Mouse (Mus musculus): ENCODE measurements around the gene Hmgb1.
A peak's percentile ranks its signal among the peaks of the same experiment; 100 is the strongest.

Hmgb1 gene

DNA sequence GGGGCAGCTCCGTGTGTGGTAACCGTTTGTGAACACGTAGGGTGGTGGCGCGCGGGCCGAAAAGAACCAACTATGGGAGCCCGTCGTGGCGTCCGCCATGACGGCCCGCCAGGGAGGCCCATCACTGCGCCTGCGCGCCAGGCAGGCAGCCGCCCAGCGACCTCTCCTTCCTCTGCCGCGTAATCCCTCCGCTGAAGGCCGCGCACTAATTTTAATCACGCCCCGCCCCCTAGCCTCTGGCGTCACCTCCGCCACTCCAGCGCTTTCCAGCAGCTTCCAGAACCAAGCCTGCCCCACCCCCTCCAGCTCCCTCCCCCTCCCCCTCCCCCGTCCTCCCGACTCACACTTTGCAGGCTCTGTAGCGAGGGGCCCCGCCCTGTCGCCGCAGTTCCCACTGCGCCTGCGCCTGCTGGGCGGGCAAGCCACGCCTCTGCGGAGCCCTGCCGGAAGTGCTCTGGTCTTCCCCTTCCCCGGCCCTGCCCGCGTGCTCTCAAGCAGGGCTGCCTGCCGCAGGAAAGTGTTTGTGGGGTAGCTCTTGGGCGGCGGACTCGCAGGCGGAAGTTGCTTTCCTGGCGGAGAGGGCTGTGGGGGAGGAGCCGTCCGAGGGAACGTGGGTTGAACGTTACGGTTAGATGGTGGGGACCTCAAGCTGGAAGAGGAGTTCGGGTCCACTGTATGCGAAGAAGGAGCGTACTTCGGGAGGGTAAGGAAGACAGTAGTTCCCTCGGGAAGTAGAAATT is at the start of gene Hmgb1, which contains the start of gene Uspl1:
Gene Hmgb1, minus strand, starts transcription at position 386 of the 740 bp plus-strand sequence.
Gene Uspl1, plus strand, starts transcription at position 247 of the 740 bp plus-strand sequence.
- peak; percentile 99 for DNase-seq

DNA sequence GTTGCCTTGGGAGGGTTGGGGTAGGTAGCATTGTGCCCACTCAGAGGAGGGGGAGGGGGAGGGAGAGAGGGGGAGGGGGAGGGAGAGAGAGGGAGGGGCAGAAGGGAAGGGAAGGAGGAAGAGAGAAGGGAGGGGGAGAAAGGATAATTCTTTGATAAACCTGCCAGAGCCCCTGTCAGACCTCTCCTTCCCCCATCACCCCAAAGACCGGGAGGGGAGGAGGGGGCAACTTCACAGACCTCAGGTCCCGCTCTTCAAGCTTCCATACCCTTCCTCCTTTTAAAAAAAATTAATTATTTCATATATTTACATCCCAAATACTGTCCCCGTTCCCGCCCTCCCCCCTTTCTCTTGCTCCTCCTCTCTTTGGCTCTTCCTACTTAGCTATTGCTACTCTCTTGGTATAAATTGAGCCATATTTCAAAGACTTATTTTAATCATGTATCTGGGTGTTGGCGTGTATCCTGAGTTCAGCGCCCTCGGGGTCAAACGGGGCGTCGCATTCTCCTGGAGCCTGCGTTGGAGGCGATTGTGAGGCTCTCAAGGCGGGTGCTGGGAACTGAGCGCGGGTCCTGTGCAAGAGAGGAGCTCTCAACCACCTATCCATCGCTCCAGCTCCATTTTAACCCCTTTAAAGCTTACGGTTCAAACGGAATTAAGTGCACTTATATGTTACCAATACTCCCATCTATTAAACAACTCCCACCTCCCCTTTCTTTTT is 45.5 kb upstream of the Hmgb1 start:
- DNase-seq = no peak

DNA sequence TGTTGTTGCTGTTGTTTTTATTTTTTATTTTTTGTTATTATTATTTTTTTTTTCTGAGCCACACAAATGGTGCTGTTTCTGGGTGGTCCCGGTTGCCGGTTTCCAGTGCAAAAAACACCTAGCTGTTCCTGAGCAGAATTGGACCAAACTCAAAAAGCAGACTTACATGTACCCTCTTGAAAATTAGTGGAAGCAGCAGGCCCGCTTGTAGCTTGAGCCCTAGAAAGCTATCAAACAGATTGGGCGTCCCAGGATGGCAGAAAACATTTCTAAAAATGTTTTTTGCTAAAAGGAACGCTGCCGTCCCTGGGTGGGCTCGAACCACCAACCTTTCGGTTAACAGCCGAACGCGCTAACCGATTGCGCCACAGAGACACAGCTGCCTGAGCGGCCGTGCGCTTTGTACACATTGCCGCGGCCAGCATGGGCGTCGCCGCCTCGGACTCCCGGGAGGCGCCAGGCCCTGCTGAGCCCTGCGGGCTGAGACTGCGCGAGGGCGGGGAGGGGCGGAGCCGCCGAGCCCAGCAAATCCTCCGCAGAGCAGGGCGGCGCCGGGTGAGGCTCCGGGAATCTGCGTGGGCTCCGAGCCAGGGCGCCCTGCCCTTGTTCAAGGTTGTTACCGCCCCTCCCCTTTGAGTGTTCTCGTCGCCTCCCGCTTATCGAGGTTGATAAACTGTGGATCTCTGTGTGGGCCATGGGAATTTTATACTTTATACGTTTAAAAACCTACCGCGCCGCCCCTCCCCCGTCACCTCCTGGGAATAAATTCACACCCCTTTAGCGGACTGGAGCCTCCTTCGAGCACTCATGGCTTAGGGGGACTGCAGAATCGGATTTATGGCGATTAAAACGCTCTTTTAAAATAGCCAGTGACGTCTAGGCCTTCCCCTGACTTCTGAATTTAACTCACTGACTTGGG is 44.7 kb upstream of the Hmgb1 start:
- DNase-seq = peak; percentile 99

DNA sequence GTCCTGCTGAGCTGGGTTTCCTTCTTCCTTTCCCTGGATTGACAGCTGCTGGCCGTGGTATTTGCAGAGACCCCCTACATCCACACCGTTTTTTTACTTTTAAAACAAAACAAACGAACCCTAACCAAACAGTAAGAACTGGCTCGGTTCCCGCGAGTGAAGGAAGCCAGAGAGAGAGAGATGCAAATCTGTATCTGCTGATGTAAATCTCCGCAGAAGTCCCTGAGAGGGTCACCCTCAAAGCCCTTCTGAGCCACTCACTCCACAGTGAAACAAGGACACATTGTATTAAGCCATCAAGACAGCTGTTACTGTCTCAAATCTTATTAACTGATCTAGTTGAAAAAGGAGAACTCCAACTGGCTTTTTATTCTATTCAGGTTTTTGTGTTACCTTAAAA is 40.4 kb upstream of the Hmgb1 start:
- no peak for DNase-seq

DNA sequence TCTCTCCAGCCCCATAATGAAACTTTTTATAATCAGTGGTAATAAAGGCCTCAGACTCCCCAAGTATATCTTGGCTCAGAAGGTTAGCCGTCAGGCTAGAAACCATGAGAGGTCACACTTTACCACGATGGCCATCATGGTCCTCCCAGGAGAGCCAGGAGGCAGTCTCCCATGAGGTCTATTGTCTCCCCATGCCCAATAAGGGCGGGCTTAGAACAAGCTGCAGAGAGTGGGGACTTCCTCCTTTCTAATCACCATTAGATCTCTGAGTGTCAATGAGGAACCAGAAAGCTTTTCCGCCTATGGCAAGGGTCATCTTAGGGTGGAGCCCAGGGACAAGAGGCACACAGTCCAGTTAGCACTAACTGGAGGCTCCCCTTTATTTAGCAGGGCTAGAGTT is 37.1 kb upstream of the Hmgb1 start:
- no peak for DNase-seq

DNA sequence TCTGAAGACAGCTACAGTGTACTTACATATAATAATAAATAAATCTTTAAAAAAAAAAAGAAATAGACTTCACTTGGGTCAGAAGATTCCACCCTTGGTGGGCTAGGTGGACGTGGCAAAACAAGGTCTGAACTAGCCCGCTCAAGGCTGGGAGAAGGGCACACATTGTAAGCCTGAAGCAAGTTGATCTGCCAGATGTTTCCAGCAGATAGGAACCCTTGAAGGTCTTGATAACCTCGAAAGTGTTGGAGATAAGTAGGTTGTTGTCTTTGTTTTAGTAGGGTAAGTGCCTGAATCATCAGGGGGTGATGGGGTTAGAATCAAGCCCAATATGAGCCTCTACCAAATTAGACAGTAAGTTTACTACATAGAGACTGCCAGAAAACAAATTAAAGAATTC is 35.2 kb upstream of the Hmgb1 start:
- no peak for DNase-seq

DNA sequence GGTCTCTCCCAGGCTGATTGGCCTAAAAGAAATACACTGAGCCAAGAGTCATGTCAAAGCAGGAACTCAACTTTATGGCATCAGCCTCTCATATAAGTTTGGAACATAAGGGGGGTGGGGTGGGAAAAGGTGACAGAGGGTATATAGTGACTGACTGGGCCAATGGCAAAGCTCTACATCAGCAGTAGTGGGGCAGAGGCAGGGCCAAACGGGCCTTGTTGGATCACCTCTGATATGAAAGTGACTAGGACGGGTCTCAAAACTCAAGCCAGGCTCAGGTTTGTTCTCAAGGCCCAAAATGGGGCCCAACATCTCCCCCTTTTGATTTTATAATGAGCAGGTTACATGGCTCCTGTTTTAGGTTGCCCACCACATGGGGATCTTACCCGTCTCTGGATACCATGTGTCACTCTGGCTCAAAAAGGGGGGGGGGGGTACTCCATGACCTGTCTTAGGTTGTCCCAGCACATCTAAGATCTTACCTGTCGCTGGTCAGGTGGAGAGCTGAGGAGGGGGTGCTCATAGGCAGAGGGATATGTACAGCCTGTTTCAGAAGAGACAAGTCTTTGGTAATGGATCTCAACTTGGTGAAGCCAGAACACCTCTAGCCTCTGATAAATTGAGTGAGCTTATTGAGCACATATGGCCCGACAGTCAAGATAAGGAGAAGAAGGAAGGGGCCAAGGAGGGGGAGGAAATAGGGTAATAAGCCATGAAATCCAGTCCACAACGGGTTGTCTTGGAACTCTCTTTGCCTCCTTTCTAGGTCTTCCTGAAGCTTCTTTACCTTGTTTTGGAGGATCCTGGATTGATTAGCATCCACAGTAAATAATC is 33.5 kb upstream of the Hmgb1 start:
- DNase-seq = no peak

DNA sequence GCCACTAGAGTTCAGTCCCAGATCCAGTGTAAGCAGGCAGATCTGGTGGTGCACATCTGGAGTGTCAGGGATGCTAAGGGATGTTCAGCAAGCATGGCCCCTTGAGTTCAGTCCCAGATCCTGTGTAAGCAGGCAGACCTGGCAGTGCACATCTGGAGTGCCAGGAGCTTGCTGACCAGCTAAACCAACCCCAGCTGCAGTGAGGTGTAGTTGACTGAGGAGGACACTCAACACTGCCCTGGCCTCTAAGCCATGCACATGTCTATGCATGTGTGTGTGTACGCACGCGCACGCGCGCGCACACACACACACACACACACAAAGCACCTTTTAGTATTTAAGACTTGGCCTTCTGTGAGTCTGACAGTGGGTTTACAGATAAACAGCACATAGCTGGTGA is 31.3 kb upstream of the Hmgb1 start:
- no peak for DNase-seq

DNA sequence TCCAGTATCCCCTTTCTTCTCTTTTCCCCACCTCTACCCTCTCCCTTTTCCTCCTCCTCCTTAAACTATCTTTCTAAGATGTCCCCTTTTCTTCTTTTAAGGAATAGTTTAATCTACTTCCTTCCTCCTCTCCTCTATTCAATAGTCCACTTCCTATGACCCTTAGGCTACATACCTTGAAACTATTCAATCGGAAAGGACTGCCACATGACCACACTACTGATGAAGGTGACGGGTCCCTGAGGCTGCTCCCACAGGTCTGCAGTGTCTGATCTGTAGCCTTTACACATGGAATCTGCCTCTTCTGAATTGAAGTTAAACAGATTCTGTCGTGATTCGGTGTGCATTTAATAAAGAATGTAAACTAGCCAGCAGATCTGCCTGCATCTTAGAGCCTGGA is 28.5 kb upstream of the Hmgb1 start:
- DNase-seq = no peak

DNA sequence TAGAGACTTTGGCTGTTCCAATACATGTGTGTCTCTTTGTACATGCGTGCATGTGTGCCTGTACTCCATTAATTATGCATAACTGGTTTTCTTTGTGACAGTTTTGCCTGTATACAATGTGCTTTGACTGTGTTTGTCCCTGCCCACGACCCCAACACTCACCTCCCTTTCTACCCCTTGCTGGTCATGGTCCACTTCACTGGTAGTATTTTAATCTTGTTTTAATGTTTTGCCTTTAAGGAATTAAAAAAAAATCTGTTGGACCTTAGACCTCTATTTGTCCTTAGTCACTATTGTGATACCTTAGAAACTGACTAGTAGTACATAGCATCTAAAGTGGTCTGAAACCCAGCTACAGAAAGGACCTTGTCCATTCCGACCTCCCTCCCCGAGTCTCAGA is 26.8 kb upstream of the Hmgb1 start:
- DNase-seq = no peak

DNA sequence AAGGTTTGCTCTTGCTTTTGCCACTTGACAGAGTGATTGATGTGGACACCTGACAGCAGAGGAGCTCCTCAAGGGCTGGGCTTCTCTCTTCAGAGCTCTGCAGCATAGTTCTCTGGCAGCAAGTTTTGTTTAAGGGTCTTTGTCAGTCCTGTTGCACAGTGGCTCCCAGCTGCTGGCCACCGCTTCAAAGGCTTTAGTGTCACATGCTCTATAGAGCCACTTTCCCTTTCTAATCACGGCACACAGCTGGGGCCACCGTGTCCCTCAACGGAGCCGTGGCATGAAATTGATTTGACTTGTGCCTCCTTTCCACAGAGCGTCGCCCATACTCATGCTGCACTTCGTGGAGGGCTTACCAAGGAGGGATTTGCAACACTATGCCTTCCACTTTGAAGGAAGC is 25.0 kb upstream of the Hmgb1 start:
- no peak for DNase-seq

DNA sequence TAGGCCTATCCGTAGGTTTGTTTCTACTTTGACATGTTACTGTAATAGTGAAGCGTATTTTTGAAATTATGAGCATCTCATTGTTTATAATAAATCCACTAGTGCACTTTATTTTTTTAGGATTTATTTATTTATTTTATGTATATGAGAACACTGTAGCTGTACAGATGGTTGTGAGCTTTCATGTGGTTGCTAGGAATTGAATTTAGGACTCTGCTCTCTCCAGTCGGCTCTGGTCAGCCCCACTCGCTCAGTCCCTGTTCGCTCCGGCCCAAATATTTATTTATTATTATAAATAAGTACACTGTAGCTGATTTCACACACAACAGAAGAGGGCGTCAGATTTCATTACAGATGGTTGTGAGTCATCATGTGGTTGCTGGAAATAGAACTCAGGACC is 24.5 kb upstream of the Hmgb1 start:
- DNase-seq = no peak

DNA sequence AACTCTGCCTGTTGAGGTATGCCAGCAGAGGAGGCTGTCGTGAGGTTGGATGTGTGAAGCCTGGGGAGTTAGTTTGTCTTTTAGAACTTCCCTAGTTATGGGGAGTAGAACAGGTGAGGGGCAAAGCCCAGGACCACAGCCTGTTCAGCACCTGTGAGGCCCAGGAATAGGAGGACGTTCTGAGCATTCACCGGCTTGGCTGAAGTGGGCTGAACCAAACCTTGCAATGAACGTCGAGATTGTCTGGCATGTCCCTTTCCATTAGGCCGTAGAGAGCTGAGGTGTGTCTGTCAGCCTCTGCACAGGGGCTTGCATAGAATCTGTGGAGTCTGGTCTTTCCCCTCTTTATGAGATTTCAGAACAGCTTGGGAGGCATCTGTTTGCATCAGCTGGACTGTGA is 23.4 kb upstream of the Hmgb1 start:
- no peak for DNase-seq

DNA sequence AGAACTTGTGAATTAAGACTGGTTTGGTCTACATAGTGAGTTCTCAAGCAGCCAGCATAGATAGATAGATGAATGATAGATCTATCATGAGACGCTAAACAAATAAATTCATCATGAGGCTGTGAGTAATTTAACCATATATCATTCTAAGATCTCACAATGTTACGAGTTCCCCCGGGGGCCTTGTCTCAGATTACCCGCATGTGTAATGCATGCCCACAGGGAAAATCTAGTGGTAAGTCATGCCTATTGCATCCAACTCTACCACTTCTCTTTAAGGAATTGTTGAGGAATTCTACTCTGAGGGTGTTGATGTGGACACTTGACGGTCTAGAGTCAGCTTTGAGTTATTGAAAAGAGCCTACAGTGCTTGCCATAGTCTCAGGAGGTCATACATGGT is 22.0 kb upstream of the Hmgb1 start:
- DNase-seq = no peak

DNA sequence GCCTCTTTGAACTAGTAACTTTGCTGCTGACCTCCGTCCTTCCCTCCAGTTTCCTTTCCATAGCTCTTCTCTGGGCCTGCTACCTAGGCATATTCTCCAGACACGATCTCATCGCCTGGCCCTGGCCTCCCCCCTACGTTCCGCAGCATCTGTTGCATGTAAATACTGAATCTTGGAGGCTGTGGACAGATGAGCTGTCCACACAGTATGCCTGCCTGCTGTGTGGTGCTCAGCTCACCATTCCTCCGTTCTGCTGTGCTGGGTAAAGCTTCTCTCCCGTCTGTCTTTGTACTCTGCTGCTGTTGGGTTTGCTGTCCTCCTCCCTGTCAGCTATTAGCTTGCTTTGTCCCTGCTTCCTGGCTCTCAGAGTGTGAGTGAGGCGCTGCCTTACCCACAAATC is 21.0 kb upstream of the Hmgb1 start:
- no peak for DNase-seq

DNA sequence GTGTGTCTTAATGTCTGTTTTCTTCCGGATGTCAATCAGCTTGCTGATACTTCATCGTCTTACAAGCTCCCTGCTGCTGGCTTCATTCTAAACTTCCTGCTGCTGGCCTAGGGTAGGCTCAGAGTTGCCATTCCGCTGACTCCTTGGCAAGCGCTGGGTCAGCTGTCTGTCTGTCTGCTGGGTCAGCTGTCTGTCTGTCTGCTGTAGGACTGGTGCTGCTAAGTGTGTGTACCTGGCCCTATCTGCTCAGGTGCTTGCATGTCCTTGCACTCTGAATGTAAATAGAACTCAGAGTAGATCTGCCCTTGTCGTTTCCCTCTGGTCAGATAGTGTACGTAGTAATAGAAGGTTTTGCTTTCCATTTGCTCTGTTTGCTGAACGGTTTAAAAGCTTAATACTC is 20.5 kb upstream of the Hmgb1 start:
- DNase-seq = no peak

DNA sequence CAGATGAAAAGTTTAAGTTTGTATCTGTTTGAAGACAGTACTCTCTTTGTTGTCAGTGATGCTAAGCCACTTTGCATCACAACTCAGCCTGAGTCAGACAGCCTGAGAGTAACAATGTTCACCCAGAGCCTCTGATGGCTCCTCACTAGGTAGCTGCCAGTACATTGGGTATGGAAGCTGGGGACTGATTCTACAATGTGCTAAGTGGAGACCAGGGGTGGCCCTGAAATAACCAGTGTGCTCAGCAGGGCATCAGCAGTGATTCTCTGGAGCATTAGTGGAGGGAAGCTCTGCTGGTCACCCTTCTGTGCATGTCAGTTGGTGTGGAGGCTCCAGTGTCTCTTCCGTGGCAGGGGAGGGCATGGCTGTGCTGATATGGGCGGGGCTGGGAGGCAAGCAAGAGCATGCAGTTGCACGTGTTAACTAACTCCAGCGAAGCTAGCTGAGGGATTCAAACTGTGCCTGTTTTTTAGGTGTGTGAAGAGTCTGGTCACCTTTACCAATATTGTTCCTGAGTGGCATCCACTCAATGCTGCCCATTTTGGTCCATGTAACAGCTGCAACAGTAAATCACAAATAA is 19.6 kb upstream of the Hmgb1 start:
- DNase-seq = no peak

DNA sequence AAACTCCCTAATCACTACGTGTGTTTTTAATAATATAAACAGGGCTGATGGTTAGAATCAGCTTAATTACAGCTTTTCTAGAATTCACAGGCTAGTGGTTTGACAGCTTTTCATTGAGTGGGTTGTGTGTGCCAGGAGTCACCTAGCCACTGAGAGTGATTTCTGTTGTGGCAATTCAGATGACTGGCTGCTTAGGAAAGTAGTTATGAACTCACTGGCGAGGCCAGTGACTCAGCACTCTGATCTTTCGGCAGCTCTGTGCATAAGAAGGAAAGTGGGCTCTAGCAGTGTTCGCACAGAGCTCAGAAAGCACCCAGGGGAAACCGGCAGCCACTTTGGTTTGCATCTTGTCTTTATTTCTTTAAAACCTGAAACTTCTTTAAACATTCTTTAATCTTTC is 18.7 kb upstream of the Hmgb1 start:
- DNase-seq = no peak

DNA sequence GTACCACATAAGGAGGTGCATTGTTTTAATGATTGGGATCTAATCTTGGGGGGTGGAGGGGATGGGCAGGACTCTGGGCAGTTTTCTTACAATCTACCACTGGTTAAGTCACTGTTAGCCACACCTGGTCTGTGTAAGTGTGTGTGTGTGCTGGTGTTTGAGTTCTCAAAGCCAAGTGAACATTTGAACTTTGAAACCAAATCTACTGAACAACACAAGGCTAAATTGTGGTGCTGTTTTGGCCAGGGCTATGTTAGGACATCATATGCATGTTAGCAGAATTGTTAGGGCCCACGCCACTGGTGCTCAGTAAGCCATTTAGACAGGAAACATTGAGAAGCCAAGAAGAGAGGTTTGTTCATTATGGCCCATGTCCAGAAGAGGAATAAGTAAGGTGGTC is 14.5 kb upstream of the Hmgb1 start:
- no peak for DNase-seq

DNA sequence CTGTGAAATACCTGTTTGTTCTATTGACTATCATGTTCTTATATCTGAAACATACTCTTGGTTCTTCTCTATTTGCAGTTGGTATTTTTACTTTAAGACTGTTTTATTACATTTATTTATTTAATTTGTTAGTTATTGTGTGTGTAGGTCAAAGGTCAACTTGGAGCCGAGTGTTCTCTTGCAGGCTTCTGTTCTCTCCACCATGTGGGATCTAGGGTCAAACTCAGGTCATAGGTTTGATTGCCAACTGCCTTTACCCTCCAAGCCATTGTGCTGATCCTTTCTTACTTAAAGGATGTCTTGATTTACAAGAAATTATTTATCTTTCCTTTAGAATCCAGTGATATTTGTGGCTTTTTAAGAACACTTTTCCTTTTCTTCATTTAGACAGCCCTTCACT is 12.3 kb upstream of the Hmgb1 start:
- no peak for DNase-seq

DNA sequence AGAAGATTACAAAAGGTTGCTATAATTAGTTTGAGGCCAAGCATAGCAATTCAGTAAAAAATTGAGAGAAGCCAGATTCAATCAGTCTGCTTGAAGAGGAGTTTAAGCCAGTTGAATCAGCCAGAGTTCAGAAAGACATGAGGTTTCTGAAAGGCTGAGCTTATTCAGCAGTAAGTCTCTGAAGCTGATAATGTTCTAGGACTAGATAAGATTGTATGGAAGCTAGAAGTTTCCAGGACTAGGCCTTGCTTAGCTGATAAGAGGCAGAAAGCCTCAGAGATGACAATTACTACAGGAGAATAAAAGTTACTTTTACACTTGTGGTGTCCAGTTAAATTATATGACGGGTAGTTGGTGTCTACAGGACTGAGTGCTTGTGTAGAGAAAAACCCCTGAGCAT is 5.9 kb upstream of the Hmgb1 start:
- DNase-seq = no peak

DNA sequence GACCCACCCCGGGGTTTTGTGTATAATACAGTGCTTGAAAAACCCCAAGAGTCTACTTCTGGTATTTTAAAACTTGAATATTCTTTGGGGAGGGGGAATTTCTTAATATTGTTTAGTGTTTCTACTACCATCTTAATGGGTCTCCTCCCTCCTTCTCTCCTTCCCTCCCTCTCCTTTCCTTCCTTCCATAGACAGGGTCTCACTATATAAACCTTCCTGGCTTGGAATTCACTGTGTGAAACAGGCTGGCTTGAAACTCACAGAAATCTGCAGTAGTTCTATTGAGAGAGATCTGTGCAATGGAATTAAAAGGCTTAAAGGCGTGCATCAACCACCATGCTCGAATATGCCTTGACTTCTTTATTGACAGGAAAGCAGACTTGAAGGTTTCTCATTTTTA is 1.5 kb upstream of the Hmgb1 start:
- DNase-seq = no peak

Measured in right cerebral cortex, postnatal 25 days (tissue).